Mouse (Mus musculus) CH12.LX (cell line): ENCODE measurements at regions not wholly inside any gene's neighbourhood (a gene's known extent, or its start where the extent isn't known, plus 50 kb on each side); places are given as distances from the start of the nearest gene placed in this dataset.
A peak's percentile ranks its signal among the peaks of the same experiment; 100 is the strongest.

Experiments used
- DNase-seq: peaks from one replicate; pipeline ENCODE4 v3.0.0-alpha.2; 2013; ENCODE audit errors: extremely low read depth
- H3K27ac ChIP-seq: 2 replicates; pipeline ENCODE4 v1.5.1; 2012; ENCODE audit warnings: low read depth, mild to moderate bottlenecking, control low read depth, moderate library complexity; ENCODE audit not compliant: insufficient read depth
- H3K27me3 ChIP-seq: replicated peaks from 2 replicates; pipeline ENCODE3; 2012; ENCODE audit warnings: inconsistent platforms
- H3K36me3 ChIP-seq, 2 experiments: replicated peaks in 1 of 2; 2 replicates each; pipeline versions ENCODE3 to v1.6.1; 2012; ENCODE audit warnings: inconsistent platforms in 1 of 2, low read length in 1 of 2, mild to moderate bottlenecking in 1 of 2, mixed read lengths in 1 of 2, moderate library complexity in 1 of 2; ENCODE audit not compliant: control insufficient read depth in 1 of 2, insufficient read depth in 1 of 2
- H3K4me1 ChIP-seq, 2 experiments: 2 replicates each; pipeline ENCODE4 v1.6.1; 2012; ENCODE audit warnings: inconsistent platforms in 1 of 2, moderate library complexity in 1 of 2; ENCODE audit not compliant: insufficient read depth in 2 of 2, control insufficient read depth in 1 of 2
- H3K4me2 ChIP-seq: 2 replicates; pipeline ENCODE4 v1.6.1; 2012; ENCODE audit warnings: low read depth, mild to moderate bottlenecking, control low read depth; ENCODE audit not compliant: poor library complexity, insufficient read depth, severe bottlenecking
- H3K4me3 ChIP-seq, 3 experiments: fragments of 150-350 bp in 1 of 3; sonication (generic) in 1 of 3; replicated peaks in 1 of 3; 2 replicates each; pipeline versions ENCODE3 to v1.5.1; 2011 to 2012; ENCODE audit warnings: low read depth in 2 of 3, low read length in 2 of 3, mild to moderate bottlenecking in 2 of 3, moderate library complexity in 2 of 3, control low read depth in 1 of 3, improper control_type of control experiment in 1 of 3, inconsistent platforms in 1 of 3, mixed read lengths in 1 of 3; ENCODE audit not compliant: poor library complexity in 1 of 3
- H3K79me2 ChIP-seq: replicated peaks from 2 replicates; pipeline ENCODE4 v1.6.1; 2012; ENCODE audit warnings: mild to moderate bottlenecking, moderate library complexity; ENCODE audit not compliant: control insufficient read depth, poor library complexity, insufficient read depth, severe bottlenecking; ENCODE audit errors: extremely low read depth
- H3K9ac ChIP-seq: 2 replicates; pipeline ENCODE4 v1.6.1; 2012; ENCODE audit warnings: low read depth, mild to moderate bottlenecking, control low read depth, moderate library complexity; ENCODE audit not compliant: insufficient read depth
- H3K9me3 ChIP-seq: replicated peaks from 2 replicates; pipeline ENCODE3; 2012; ENCODE audit warnings: low read length, inconsistent platforms, mixed read lengths
- CTCF ChIP-seq, 2 experiments: IDR thresholded peaks in 1 of 2; conservative IDR thresholded peaks in 1 of 2; 2 replicates each; pipeline ENCODE4 v1.5.1; 2011 to 2012; ENCODE audit warnings: low read depth in 2 of 2, low read length in 2 of 2, improper control_type of control experiment in 1 of 2, inconsistent platforms in 1 of 2, mild to moderate bottlenecking in 1 of 2, moderate library complexity in 1 of 2
- E2F4 ChIP-seq: IDR thresholded peaks from 2 replicates; pipeline ENCODE4 v1.6.1; 2011; ENCODE audit warnings: low read depth, low read length, improper control_type of control experiment; ENCODE audit not compliant: insufficient replicate concordance
- ELF1 ChIP-seq: IDR thresholded peaks from 2 replicates; pipeline ENCODE4 v1.6.1; 2014; ENCODE audit warnings: low read depth, mild to moderate bottlenecking, inconsistent platforms, low read length, improper control_type of control experiment
- KAT2A ChIP-seq: IDR thresholded peaks from 2 replicates; pipeline ENCODE4 v1.6.1; 2012; ENCODE audit warnings: low read length, improper control_type of control experiment, inconsistent platforms; ENCODE audit not compliant: insufficient replicate concordance
- MEF2A ChIP-seq: IDR thresholded peaks from 2 replicates; pipeline ENCODE4 v1.6.1; 2014; ENCODE audit warnings: low read depth, mild to moderate bottlenecking, inconsistent platforms, low read length, improper control_type of control experiment, borderline replicate concordance
- PAX5 ChIP-seq: IDR thresholded peaks from 2 replicates; pipeline ENCODE4 v1.6.1; 2012; ENCODE audit warnings: low read length, inconsistent platforms, mixed read lengths
- RAD21 ChIP-seq: IDR thresholded peaks from 2 replicates; pipeline ENCODE4 v1.6.1; 2011; ENCODE audit warnings: low read depth, mild to moderate bottlenecking, low read length, improper control_type of control experiment, moderate library complexity
- RCOR1 ChIP-seq: conservative IDR thresholded peaks from 2 replicates; pipeline ENCODE4 v1.6.1; 2012; ENCODE audit warnings: low read depth, mild to moderate bottlenecking, inconsistent platforms, low read length, improper control_type of control experiment
- SMC3 ChIP-seq: IDR thresholded peaks from 2 replicates; pipeline ENCODE4 v1.6.1; 2011; ENCODE audit warnings: low read depth, low read length, improper control_type of control experiment
- UBTF ChIP-seq: IDR thresholded peaks from 2 replicates; pipeline ENCODE4 v1.6.1; 2012; ENCODE audit warnings: low read depth, mild to moderate bottlenecking, inconsistent platforms, low read length, improper control_type of control experiment, moderate library complexity
- ZNF384 ChIP-seq: IDR thresholded peaks from 2 replicates; pipeline ENCODE4 v1.6.1; 2012; ENCODE audit warnings: low read depth, low read length, improper control_type of control experiment, inconsistent platforms
- dilution Hi-C: fragments of 300-500 bp; cut with MboI; formaldehyde crosslinking; loops from 2 replicates; pipeline ENCODE4 v1.14.3; 2020; ENCODE audit warnings: low sequenced_read_pairs; ENCODE audit not compliant: extremely low pct_unique_long_range_greater_than_20kb, extremely low pct_ligation_motif_present
- in situ Hi-C: fragments of 300-500 bp; cut with MboI; formaldehyde crosslinking; loops from 3 replicates; pipeline ENCODE4 v1.14.3; 2019; ENCODE audit warnings: low sequenced_read_pairs, low pct_ligation_motif_present, low pct_unique_long_range_greater_than_20kb, mixed read lengths

DNA sequence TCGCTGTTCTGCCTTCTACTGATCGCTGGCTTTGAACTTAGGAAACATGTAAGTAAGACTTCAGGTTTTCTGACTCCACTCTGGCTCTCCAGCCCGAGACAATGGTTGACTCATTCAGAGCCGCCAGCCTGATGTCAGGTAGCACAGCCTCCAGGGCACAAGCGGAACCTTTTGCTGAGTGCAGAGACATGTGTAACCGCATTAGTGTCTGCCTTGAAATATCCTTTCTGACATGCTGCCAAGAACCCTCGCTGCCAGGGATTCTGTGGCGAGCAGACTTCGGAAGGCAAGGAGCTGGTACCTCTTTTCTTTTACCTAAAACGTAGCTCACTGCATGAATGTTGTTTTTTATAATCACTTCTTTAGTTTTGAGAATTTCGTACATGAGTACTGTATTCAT lies 279.1 kb downstream of the Drd1 start:
- H3K27me3 ChIP-seq, result peaks cover 52% of the 10 kb centered on the region
- no peaks in the 10 kb centered on the region for H3K79me2 ChIP-seq
- no peak overlapping the region for H3K27ac ChIP-seq
- H3K9ac ChIP-seq, result no peak overlapping the region
- no peak overlapping the region for H3K4me2 ChIP-seq
- no peaks in the 10 kb centered on the region; a peak in 1 of 4 replicates for H3K4me1 ChIP-seq
- no peaks in the 10 kb centered on the region for H3K9me3 ChIP-seq
- TF ChIP-seq PAX5, result no peak
- no peak overlapping the region for H3K4me3 ChIP-seq
- in situ Hi-C loops (no loop called here), dilution Hi-C loops (no loop called here)
- no peaks in the 10 kb centered on the region for H3K36me3 ChIP-seq
- no peak for DNase-seq

- no peak overlapping the region for H3K27ac ChIP-seq
- H3K4me3 ChIP-seq, result no peak overlapping the region
- H3K9ac ChIP-seq, result no peak overlapping the region
- in situ Hi-C loops (no loop called here), dilution Hi-C loops (no loop called here)
- H3K27me3 ChIP-seq, result peaks cover 47% of the 10 kb centered on the region
- no peak for TF ChIP-seq UBTF
- peak; percentile 60 for TF ChIP-seq RAD21
- peak; percentile 68 to 96 for TF ChIP-seq CTCF (conservative IDR thresholded peaks at IDR 0.05 in 1 of 2, IDR thresholded peaks at IDR 0.05 in 1 of 2; ENCODE audit: low read depth in 2 of 2, low read length in 2 of 2)
- TF ChIP-seq SMC3, result peak; percentile 43
- no peak for TF ChIP-seq ELF1
- no peak for TF ChIP-seq RCOR1
- TF ChIP-seq MEF2A, result no peak
- no peak for TF ChIP-seq KAT2A
- no peaks in the 10 kb centered on the region for H3K36me3 ChIP-seq
- H3K79me2 ChIP-seq, result no peaks in the 10 kb centered on the region
- no peaks in the 10 kb centered on the region; a peak in 1 of 4 replicates for H3K4me1 ChIP-seq
- H3K4me2 ChIP-seq, result no peak overlapping the region
- no peaks in the 10 kb centered on the region for H3K9me3 ChIP-seq
- DNase-seq, result peak; percentile 69
Measured at GRCm38 (mm10) chr13:53775687-53776086, 279.8 kb downstream of the Drd1 start.

GRCm38 (mm10) chr13:53764613-53765243 lies 290.8 kb downstream of the Drd1 start:
- H3K4me2 ChIP-seq, result no peak overlapping the region
- in situ Hi-C loops, result no loop called here
- H3K9me3 ChIP-seq, result no peaks in the 10 kb centered on the region
- H3K36me3 ChIP-seq, result no peaks in the 10 kb centered on the region
- H3K9ac ChIP-seq, result no peak overlapping the region
- H3K79me2 ChIP-seq, result no peaks in the 10 kb centered on the region
- H3K4me1 ChIP-seq, result 0 out of 4 replicates have a peak, but pooled peaks cover 0 to 2% of the 10 kb centered on the region in 2 experiments
- peaks cover 31% of the 10 kb centered on the region for H3K27me3 ChIP-seq
- H3K27ac ChIP-seq, result no peak overlapping the region
- H3K4me3 ChIP-seq, result no peak overlapping the region
- DNase-seq, result peak; percentile 59
- no peak for TF ChIP-seq ZNF384
- TF ChIP-seq CTCF (conservative IDR thresholded peaks at IDR 0.05 in 1 of 2, IDR thresholded peaks at IDR 0.05 in 1 of 2; ENCODE audit: low read depth in 2 of 2, low read length in 2 of 2), result peak; percentile 62 to 83
- peak; percentile 67 for TF ChIP-seq SMC3
- no peak for TF ChIP-seq E2F4
- peak; percentile 81 for TF ChIP-seq RAD21
- dilution Hi-C loops, result no loop called here
